Mouse (Mus musculus): ENCODE measurements around the gene Gstt1. TPM values are rescaled to one million over a fixed set of nuclear protein-coding genes. Genes with fewer than 3 reads are reported as not detected.

Gene Gstt1
- polyA plus RNA-seq (2012; rRNA removed): 21.6 and 28.9 TPM in 2 replicates

GRCm38 (mm10) chr10:75798176-75798696, at the start of gene Gstt1:
Gene Gstt1 (minus strand): TSS chr10:75798584.

DNA sequence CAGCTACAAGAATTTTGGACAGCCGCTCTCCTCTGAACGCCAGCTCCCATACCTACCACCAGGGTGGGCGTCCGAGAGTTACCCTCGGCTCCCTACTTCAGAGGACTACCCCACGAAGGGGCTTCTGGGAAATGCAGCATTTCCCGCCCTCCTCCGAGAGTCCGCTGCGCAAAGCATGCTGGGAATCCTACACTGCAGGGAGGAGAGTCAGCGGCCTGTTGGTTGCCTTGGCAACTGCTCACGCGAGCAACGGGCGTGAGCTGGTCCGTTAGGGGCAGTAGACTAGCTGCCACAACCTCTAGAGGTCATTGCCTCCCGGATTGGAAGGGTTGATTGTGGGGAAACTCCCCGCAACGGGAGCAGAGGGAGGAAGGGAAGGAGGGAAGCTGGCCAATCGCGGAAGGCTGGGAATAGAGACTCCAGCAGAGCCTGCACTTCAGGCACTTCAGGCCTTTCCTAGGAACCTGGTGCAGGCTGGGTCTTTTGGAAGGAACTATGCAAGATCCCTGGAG, 38.9 kb upstream of the Gstt1 start, which contains the start of gene Gstt2:
TSS of gene Gstt2 (minus strand) at position 177 of the 512 bp plus-strand sequence.

GRCm38 (mm10) chr10:75822443-75822842, 24.1 kb upstream of the Gstt1 start, which contains the start of gene Gstt4:
Gene Gstt4 (minus strand): TSS chr10:75822543.

GRCm38 (mm10) chr10:75780769-75781578, 17.4 kb downstream of the Gstt1 start, which contains the start of the genes Gm20441 and Gstt3:
Gene Gm20441 (minus strand): TSS chr10:75780954.
Gene Gstt3 (minus strand): TSS chr10:75781414.

GRCm38 (mm10) chr10:75772795-75773664, 25.4 kb downstream of the Gstt1 start, which contains the start of gene Ddt:
Gene Ddt (minus strand): TSS chr10:75773414.

GRCm38 (mm10) chr10:75763682-75764518, 34.5 kb downstream of the Gstt1 start, which contains the start of gene Cabin1:
Gene Cabin1 (minus strand): TSS chr10:75764341.

Other genes starting within 250 kb of the Gstt1 start
- gene Lrrc75b, start 238.3 kb downstream of the Gstt1 start, polyA plus RNA-seq (2012; rRNA removed): 29.3 and 30.3 TPM in 2 replicates
- 2.7 and 3.3 TPM in 2 replicates for gene Ggt1, start 237.0 kb downstream of the Gstt1 start, polyA plus RNA-seq (2012; rRNA removed)
- 4.5 and 4.8 TPM in 2 replicates for gene Ggt5, start 209.2 kb downstream of the Gstt1 start, polyA plus RNA-seq (2012; rRNA removed)
- gene Susd2, start 154.6 kb downstream of the Gstt1 start, polyA plus RNA-seq (2012; rRNA removed): 4.4 and 6.0 TPM in 2 replicates
- gene Cabin1, start 34.2 kb downstream of the Gstt1 start, polyA plus RNA-seq (2012; rRNA removed): 43.5 and 45.6 TPM in 2 replicates
- gene Ddt, start 25.2 kb downstream of the Gstt1 start, polyA plus RNA-seq (2012; rRNA removed): 51.3 and 55.5 TPM in 2 replicates
- gene Gm20441, start 17.6 kb downstream of the Gstt1 start, polyA plus RNA-seq (2012; rRNA removed): not detected in 2 replicates
- gene Gstt3, start 17.2 kb downstream of the Gstt1 start, polyA plus RNA-seq (2012; rRNA removed): 0.79 and 1.1 TPM in 2 replicates
- not detected in 2 replicates for gene Gstt4, start 24.0 kb upstream of the Gstt1 start, polyA plus RNA-seq (2012; rRNA removed)
- gene Gstt2, start 38.8 kb upstream of the Gstt1 start, polyA plus RNA-seq (2012; rRNA removed): 6.7 and 9.0 TPM in 2 replicates
- gene Mif, start 61.7 kb upstream of the Gstt1 start, polyA plus RNA-seq (2012; rRNA removed): 1,609 and 1,890 TPM in 2 replicates
- 1.8 and 4.1 TPM in 2 replicates for gene Derl3, start 94.8 kb upstream of the Gstt1 start, polyA plus RNA-seq (2012; rRNA removed)
- 96.1 and 115 TPM in 2 replicates for gene Smarcb1, start 123.0 kb upstream of the Gstt1 start, polyA plus RNA-seq (2012; rRNA removed)
- 78.2 and 90.8 TPM in 2 replicates for gene Chchd10, start 134.5 kb upstream of the Gstt1 start, polyA plus RNA-seq (2012; rRNA removed)
- gene Mmp11, start 137.9 kb upstream of the Gstt1 start, polyA plus RNA-seq (2012; rRNA removed): 20.1 and 24.1 TPM in 2 replicates
- 0.92 and 1.1 TPM in 2 replicates for gene Gm867, start 142.1 kb upstream of the Gstt1 start, polyA plus RNA-seq (2012; rRNA removed)
- gene Vpreb3, start 144.5 kb upstream of the Gstt1 start, polyA plus RNA-seq (2012; rRNA removed): 0.37 TPM in 1 of 2 replicates, not detected in the other
- gene Gm5134, start 155.9 kb upstream of the Gstt1 start, polyA plus RNA-seq (2012; rRNA removed): 0.05 and 0.07 TPM in 2 replicates
- 8.7 and 9.6 TPM in 2 replicates for gene Zfp280b, start 234.1 kb upstream of the Gstt1 start, polyA plus RNA-seq (2012; rRNA removed)